Mouse (Mus musculus) telencephalon, adult 2 months (tissue): Measurements from ENCODE around the gene Elp4.

Source experiments
- DNase-seq: peaks from one replicate; pipeline ENCODE4 v3.0.0-alpha.2; 2011; ENCODE audit warnings: low read depth, low spot score

Elp4 gene

GRCm38 (mm10) chr2:105903896-105904756 is at the start of gene Elp4, which contains the start of gene Immp1l:
TSS of gene Elp4 (minus strand) at chr2:105904564.
TSS of gene Immp1l (plus strand) at chr2:105904638.
- peak; percentile 98 for DNase-seq

- DNase-seq: no peak
Observed at GRCm38 (mm10) chr2:105953862-105954261, 49.5 kb upstream of the Elp4 start.

- DNase-seq: no peak
Observed at GRCm38 (mm10) chr2:105951350-105951940, 47.1 kb upstream of the Elp4 start.

GRCm38 (mm10) chr2:105950131-105950530 is 45.8 kb upstream of the Elp4 start:
- DNase-seq: no peak

GRCm38 (mm10) chr2:105917623-105918346 is 13.4 kb upstream of the Elp4 start:
- no peak for DNase-seq

GRCm38 (mm10) chr2:105916671-105917070 is 12.3 kb upstream of the Elp4 start:
- no peak for DNase-seq

- no peak for DNase-seq
Observed at GRCm38 (mm10) chr2:105913655-105914366, 9.4 kb upstream of the Elp4 start.

GRCm38 (mm10) chr2:105910611-105911010 is 6.2 kb upstream of the Elp4 start:
- no peak for DNase-seq

- DNase-seq: no peak
Observed at GRCm38 (mm10) chr2:105908351-105908750, 4.0 kb upstream of the Elp4 start.

GRCm38 (mm10) chr2:105904757-105905146 is 388 bp upstream of the Elp4 start:
- no peak for DNase-seq

- no peak for DNase-seq
Observed at GRCm38 (mm10) chr2:105890816-105891215, 13.5 kb downstream of the Elp4 start.

GRCm38 (mm10) chr2:105873403-105873802 is 31.0 kb downstream of the Elp4 start:
- no peak for DNase-seq

- DNase-seq: no peak
Observed at GRCm38 (mm10) chr2:105854740-105855139, 49.6 kb downstream of the Elp4 start.

- no peak for DNase-seq
Observed at GRCm38 (mm10) chr2:105852971-105853370, 51.4 kb downstream of the Elp4 start.

- DNase-seq: no peak
Observed at GRCm38 (mm10) chr2:105851714-105852293, 52.6 kb downstream of the Elp4 start.

- DNase-seq: no peak
Observed at GRCm38 (mm10) chr2:105843151-105843550, 61.2 kb downstream of the Elp4 start.

GRCm38 (mm10) chr2:105817965-105818364 is 86.4 kb downstream of the Elp4 start:
- DNase-seq: no peak

- DNase-seq: no peak
Observed at GRCm38 (mm10) chr2:105815170-105815569, 89.2 kb downstream of the Elp4 start.

- no peak for DNase-seq
Observed at GRCm38 (mm10) chr2:105813041-105813440, 91.3 kb downstream of the Elp4 start.

GRCm38 (mm10) chr2:105810286-105810685 is 94.1 kb downstream of the Elp4 start:
- no peak for DNase-seq

GRCm38 (mm10) chr2:105806571-105806970 is 97.8 kb downstream of the Elp4 start:
- no peak for DNase-seq
